Comparison of ENCODE assay signal across 9 mouse cellular contexts in genomic region chr9:48972494-48972893, GRCm38 (mm10). TPM values are rescaled to one million over a fixed set of nuclear protein-coding genes. Genes with fewer than 3 reads are reported as not detected.
DNase-seq lines count a peak whose midpoint lies in the region; ATAC-seq and TF ChIP-seq lines count a peak whose summit lies in the region.
"Had no signal": no experiment of that assay in that cellular context is flagged by ENCODE, and none has a peak within 500 bp of the region (broad histone marks: within the 10 kb centered on the region; RNA-seq: fewer than 3 reads in every experiment).

No protein-coding gene starts in this region.

- DNase-seq in heart, adult 2 months, result no peak
- DNase-seq in heart, postnatal 25 days (ENCODE audit: low spot score), result no peak
- peak; percentile 44 for DNase-seq in urinary bladder, postnatal 14 days (ENCODE audit: low spot score)
- DNase-seq in urinary bladder, postnatal 25 days (ENCODE audit: low spot score), result no peak
- DNase-seq in embryonic facial prominence, embryonic 10.5 days (ENCODE audit: low spot score), result peak; percentile 54
- peak; percentile 76 to 80 for DNase-seq in layer of hippocampus, postnatal 10 days (ENCODE audit: low spot score in 2 of 2)
- peak; percentile 87 for DNase-seq in retina, embryonic 14.5 days (ENCODE audit: low spot score)

- TF ChIP-seq CTCF in heart, adult 2 months (IDR thresholded peaks at IDR 0.05), result peak; percentile 83

- no peaks in the 10 kb centered on the region for H3K36me3 ChIP-seq in heart, adult 2 months (ENCODE audit: control insufficient read depth, insufficient read depth, low read length)
- H3K36me3 ChIP-seq in embryonic facial prominence, embryonic 10.5 days (replicated peaks), result no peaks in the 10 kb centered on the region

- TF ChIP-seq EP300 in heart, adult 2 months (IDR thresholded peaks at IDR 0.05; ENCODE audit: insufficient read depth, low read depth, low read length), result 0 out of 2 replicates have a peak, but pooled peaks have one; percentile 22

- 32% methylated on average over 3 of the region's 3 CpGs for WGBS in heart, adult 2 months
- 31% methylated on average over 3 of the region's 3 CpGs for WGBS in embryonic facial prominence, embryonic 10.5 days

- no peaks in the 10 kb centered on the region for H3K79me2 ChIP-seq in heart, adult 2 months (replicated peaks; ENCODE audit: control insufficient read depth, insufficient read depth, low read length)

- H3K4me1 ChIP-seq in heart, adult 2 months (ENCODE audit: control insufficient read depth, insufficient read depth, low read length), result no peaks in the 10 kb centered on the region
- H3K4me1 ChIP-seq in embryonic facial prominence, embryonic 10.5 days, result no peaks in the 10 kb centered on the region

- no peak overlapping the region for H3K27ac ChIP-seq in heart, adult 2 months
- no peak overlapping the region for H3K27ac ChIP-seq in embryonic facial prominence, embryonic 10.5 days (replicated peaks)

- no peaks in the 10 kb centered on the region for H3K9me3 ChIP-seq in embryonic facial prominence, embryonic 10.5 days

- TF ChIP-seq POLR2A in heart, adult 2 months (IDR thresholded peaks at IDR 0.05; ENCODE audit: insufficient read depth, low read depth, low read length), result no peak

- H3K4me3 ChIP-seq in heart, adult 2 months, result no peak overlapping the region
- no peak overlapping the region for H3K4me3 ChIP-seq in embryonic facial prominence, embryonic 10.5 days

- no peaks in the 10 kb centered on the region for H3K27me3 ChIP-seq in heart, adult 2 months (ENCODE audit: control insufficient read depth, insufficient read depth, low read length)
- no peaks in the 10 kb centered on the region for H3K27me3 ChIP-seq in embryonic facial prominence, embryonic 10.5 days (replicated peaks; ENCODE audit: low read depth, poor library complexity, severe bottlenecking)

- intact Hi-C loops in heart, adult 2 months (cut with DNase I), result loop anchor here (1.0 to 5.0 kb wide), 2 partner anchors 75 to 327 kb away; no protein-coding TSS in a partner anchor
- intact Hi-C loops in heart, postnatal 25 days (cut with DNase I), result loop anchor here (2.0 to 10.0 kb wide), 4 partner anchors 76 to 508 kb away; no protein-coding TSS in a partner anchor

- no peak for ATAC-seq in erythroblast, adult 5-6 weeks (replicated peaks; ENCODE audit: low FRiP score, poor library complexity, severe bottlenecking)

- no peak overlapping the region for H3K9ac ChIP-seq in heart, adult 2 months (ENCODE audit: low read depth, low read length)

RNA-seq across cellular contexts. Expression of gene Htr3b, which starts 7.7 kb away (rescaled TPM):
- total RNA-seq in heart, adult 2 months (2021), result not detected
- polyA plus RNA-seq in heart, adult 2 months (2012; rRNA removed), result 0.06 TPM in 2 replicates
- not detected for total RNA-seq in heart, postnatal 25 days (2021)
- 1.1 and 2.1 TPM in 2 replicates for polyA plus RNA-seq in embryonic facial prominence, embryonic 10.5 days (2016; fragmentation: Nextera tagmentation; extraction: Ambion mirVana)
- total RNA-seq in layer of hippocampus, postnatal 10 days (2021), result not detected
- not detected in 2 replicates for total RNA-seq in erythroblast, adult 5-6 weeks (2015; ENCODE audit: low replicate concordance)
- total RNA-seq in erythroblast, adult 5-6 weeks (2017; ENCODE audit: low replicate concordance), result not detected in 2 replicates
- total RNA-seq: layer of hippocampus, postnatal 25 days had no signal

RNA-seq across cellular contexts. Expression of gene Usp28, which starts 12.7 kb away (rescaled TPM):
- 100 to 1,000 TPM; 113 to 130 TPM for total RNA-seq in heart, adult 2 months (2021)
- polyA plus RNA-seq in heart, adult 2 months (2012; rRNA removed), result 72.8 and 144 TPM in 2 replicates
- 100 to 1,000 TPM; 150 to 157 TPM for total RNA-seq in heart, postnatal 25 days (2021)
- 52.8 and 55.1 TPM in 2 replicates for polyA plus RNA-seq in embryonic facial prominence, embryonic 10.5 days (2016; fragmentation: Nextera tagmentation; extraction: Ambion mirVana)
- 10 to 100 TPM; 36.3 to 39.2 TPM for total RNA-seq in layer of hippocampus, postnatal 10 days (2021)
- total RNA-seq in erythroblast, adult 5-6 weeks (2015; ENCODE audit: low replicate concordance), result 2.5 and 6.3 TPM in 2 replicates
- 3.2 and 4.5 TPM in 2 replicates for total RNA-seq in erythroblast, adult 5-6 weeks (2017; ENCODE audit: low replicate concordance)

Comparison
In these comparisons a context has a peak if more than half of its experiments do, and no peak if none do; other contexts are left out.
1. DNase-seq: peak in urinary bladder, postnatal 14 days (single experiment), embryonic facial prominence, embryonic 10.5 days (single experiment), layer of hippocampus, postnatal 10 days (2 of 2) and retina, embryonic 14.5 days (single experiment); none in heart, adult 2 months (0 of 2), heart, postnatal 25 days (single experiment) and urinary bladder, postnatal 25 days (single experiment).
2. RNA of gene Usp28, which starts 12.7 kb away (total RNA-seq): 150 to 157 TPM in heart, postnatal 25 days, 113 to 130 TPM in heart, adult 2 months and 36.3 to 39.2 TPM in layer of hippocampus, postnatal 10 days; 2.5 to 6.3 TPM in erythroblast, adult 5-6 weeks; every median in the first group is over 4 times any median in the second.